In the genomic region with DNA sequence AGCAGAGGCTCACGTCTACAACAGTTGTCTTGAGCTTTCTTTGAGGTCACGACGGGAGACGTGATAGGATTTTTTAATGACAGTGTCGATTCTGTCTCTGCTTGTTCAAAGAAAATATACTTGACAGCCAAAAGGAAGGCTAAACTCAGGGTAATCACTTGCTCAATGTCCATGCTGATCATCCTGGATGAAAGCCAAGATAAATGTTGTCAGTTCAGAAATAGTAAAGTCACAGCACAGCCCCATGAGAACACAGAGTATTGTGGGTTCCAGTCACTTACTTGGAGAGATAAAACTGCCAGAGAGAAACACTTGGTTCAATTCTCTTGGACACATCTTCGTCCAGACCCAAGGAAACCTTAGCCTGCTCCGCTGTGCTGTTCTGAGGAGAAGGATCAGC, we compare ENCODE assay signal across 28 mouse cellular contexts.
"Had no signal": no experiment of that assay in that cellular context is flagged by ENCODE, and none has a peak within 500 bp of the region (broad histone marks: within the 10 kb centered on the region; RNA-seq: fewer than 3 reads in every experiment).

No protein-coding gene starts in this region.

- H3K4me1 ChIP-seq: embryonic facial prominence, embryonic 10.5 days; embryonic facial prominence, embryonic 12.5 days; embryonic facial prominence, embryonic 13.5 days; embryonic facial prominence, embryonic 15.5 days; forebrain, embryonic 10.5 days had no signal

- H3K27me3 ChIP-seq: embryonic facial prominence, embryonic 12.5 days; embryonic facial prominence, embryonic 13.5 days; embryonic facial prominence, embryonic 15.5 days; forebrain, embryonic 12.5 days; forebrain, embryonic 13.5 days; forebrain, embryonic 15.5 days had no signal

- H3K9me3 ChIP-seq: embryonic facial prominence, embryonic 10.5 days; embryonic facial prominence, embryonic 12.5 days; embryonic facial prominence, embryonic 13.5 days; embryonic facial prominence, embryonic 15.5 days; forebrain, embryonic 10.5 days; forebrain, embryonic 12.5 days; forebrain, embryonic 13.5 days; forebrain, embryonic 15.5 days had no signal

- H3K4me3 ChIP-seq: embryonic facial prominence, embryonic 10.5 days; embryonic facial prominence, embryonic 12.5 days; embryonic facial prominence, embryonic 13.5 days; embryonic facial prominence, embryonic 15.5 days; erythroblast, embryonic 14.5 days; forebrain, embryonic 10.5 days; forebrain, embryonic 12.5 days; forebrain, embryonic 13.5 days; forebrain, embryonic 15.5 days; gastrocnemius, adult 2 months; heart, adult 2 months had no signal

- H3K9ac ChIP-seq: embryonic facial prominence, embryonic 12.5 days; embryonic facial prominence, embryonic 13.5 days; embryonic facial prominence, embryonic 15.5 days; forebrain, embryonic 12.5 days; forebrain, embryonic 13.5 days; forebrain, embryonic 15.5 days; forebrain, postnatal 0 days had no signal

- H3K27ac ChIP-seq: embryonic facial prominence, embryonic 10.5 days; embryonic facial prominence, embryonic 12.5 days; embryonic facial prominence, embryonic 13.5 days; embryonic facial prominence, embryonic 15.5 days; forebrain, embryonic 10.5 days; forebrain, embryonic 12.5 days; forebrain, embryonic 13.5 days; forebrain, embryonic 15.5 days; gastrocnemius, adult 2 months; heart, adult 2 months had no signal

- ATAC-seq: forebrain, embryonic 13.5 days; forebrain, embryonic 14.5 days; forebrain, embryonic 15.5 days; forebrain, embryonic 16.5 days; forebrain, postnatal 0 days had no signal

- H3K4me2 ChIP-seq: embryonic facial prominence, embryonic 12.5 days; embryonic facial prominence, embryonic 13.5 days; embryonic facial prominence, embryonic 15.5 days; forebrain, embryonic 12.5 days; forebrain, embryonic 13.5 days; forebrain, embryonic 15.5 days had no signal

- DNase-seq: cerebellum, adult 2 months; cerebellum, adult 8-10 months; cerebellum, adult 9-10 months; cerebellum, adult 9-11 months; cerebellum, postnatal 10 days; cerebellum, postnatal 14 days; cerebellum, postnatal 25 days; cerebellum, postnatal 36 days; embryo, embryonic 11 days; forebrain, postnatal 0 days; gastrocnemius, adult 2 months; gastrocnemius, postnatal 10 days; gastrocnemius, postnatal 14 days; gastrocnemius, postnatal 25 days; gastrocnemius, postnatal 36 days; heart, adult 11 months; heart, adult 2 months had no signal
